Mouse (Mus musculus): ENCODE results near the gene Tef. TPM values are rescaled to one million over a fixed set of nuclear protein-coding genes. Genes with fewer than 3 reads are reported as not detected.

Gene Tef
- polyA plus RNA-seq, 1 experiment = 95.4 TPM

DNA sequence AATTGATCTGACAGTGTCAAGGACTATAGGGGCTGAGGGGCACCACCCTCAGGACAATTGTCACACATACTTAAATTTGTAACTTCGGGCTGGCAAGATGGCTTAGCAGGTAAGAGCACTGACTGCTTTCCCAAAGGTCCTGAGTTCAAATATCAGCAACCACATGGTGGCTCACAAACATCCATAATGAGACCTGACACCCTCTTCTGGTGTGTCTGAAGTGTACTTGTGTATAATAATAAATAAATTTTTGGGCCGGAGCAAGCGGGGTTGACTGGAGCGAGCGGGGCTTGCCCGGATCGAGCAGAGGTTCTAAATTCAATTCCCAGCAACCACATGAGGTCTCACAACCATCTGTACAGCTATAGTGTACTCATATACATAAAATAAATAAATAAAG lies 38.1 kb downstream of the Tef start:
- DNase-seq = no peak
- no peak for TF ChIP-seq POLR2A (IDR thresholded peaks at IDR 0.05; ENCODE audit: borderline replicate concordance, extremely low read depth, low read depth, low read length)
- no peak for TF ChIP-seq CTCF (IDR thresholded peaks at IDR 0.05; ENCODE audit: insufficient read depth, low read length)
- 55% methylated on average over 7 of the region's 7 CpGs for WGBS
- H3K4me1 ChIP-seq (ENCODE audit: control insufficient read depth, insufficient read depth, low read length) = peaks cover 8% of the 10 kb centered on the region
- H3K4me3 ChIP-seq (replicated peaks; ENCODE audit: extremely low read depth, low read depth, low read length) = no peak overlapping the region

DNA sequence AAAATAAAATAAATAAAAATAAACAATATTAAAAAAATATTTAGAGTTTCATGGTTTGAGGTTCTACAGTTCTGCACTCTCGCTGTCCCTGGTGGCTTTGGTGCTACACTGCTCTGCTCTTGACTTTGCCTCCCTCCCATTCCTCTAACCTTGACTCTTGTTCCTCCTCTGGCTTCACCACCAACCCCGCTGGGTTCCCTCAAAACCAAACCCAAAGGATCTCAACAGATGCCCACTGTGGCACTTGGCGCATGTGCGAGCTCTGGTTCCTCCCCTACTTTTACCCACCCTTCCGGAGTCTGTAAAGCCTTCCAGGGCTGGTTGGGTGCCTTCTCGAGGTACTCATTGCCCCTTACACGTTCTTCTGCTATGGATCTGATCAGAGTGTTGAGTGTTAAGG lies 40.1 kb downstream of the Tef start:
- H3K4me3 ChIP-seq (replicated peaks; ENCODE audit: extremely low read depth, low read depth, low read length) = no peak overlapping the region
- H3K4me1 ChIP-seq (ENCODE audit: control insufficient read depth, insufficient read depth, low read length) = peaks cover 6% of the 10 kb centered on the region
- 82% methylated on average over 7 of the region's 7 CpGs for WGBS
- DNase-seq = no peak
- TF ChIP-seq CTCF (IDR thresholded peaks at IDR 0.05; ENCODE audit: insufficient read depth, low read length) (no peak), POLR2A (IDR thresholded peaks at IDR 0.05; ENCODE audit: borderline replicate concordance, extremely low read depth, low read depth, low read length) (no peak)

DNA sequence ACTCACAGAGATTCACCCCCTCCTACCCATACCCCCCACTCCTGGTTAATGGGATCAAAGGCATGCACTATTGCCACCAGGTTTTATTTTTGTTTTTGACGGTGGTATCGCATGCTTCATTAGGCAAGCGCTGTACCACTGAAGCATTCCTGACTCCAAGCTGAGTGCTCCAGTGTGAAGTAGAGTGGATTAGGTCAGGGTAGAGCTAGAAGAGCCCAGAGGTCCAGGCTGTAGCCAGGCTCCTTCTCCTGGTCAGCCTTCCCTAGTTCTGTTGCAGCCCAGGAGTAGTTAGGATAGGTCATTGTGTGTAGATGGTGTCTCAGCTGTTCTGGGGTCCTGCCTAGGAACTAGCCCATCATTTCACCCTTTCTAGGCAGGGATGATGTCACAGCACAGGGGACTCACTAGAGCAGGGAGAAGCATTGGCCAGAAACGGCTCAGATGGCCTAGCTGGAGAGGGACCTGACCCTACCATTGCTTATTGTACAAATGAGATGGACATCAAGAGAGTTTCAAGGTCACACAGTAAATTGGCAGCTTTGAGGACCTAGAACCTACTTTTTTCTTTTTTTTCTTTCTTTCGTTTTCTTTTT lies 42.9 kb downstream of the Tef start:
- TF ChIP-seq CTCF (IDR thresholded peaks at IDR 0.05; ENCODE audit: insufficient read depth, low read length) (no peak), POLR2A (IDR thresholded peaks at IDR 0.05; ENCODE audit: borderline replicate concordance, extremely low read depth, low read depth, low read length) (no peak)
- 71% methylated on average over 5 of the region's 5 CpGs for WGBS
- Histone ChIP-seq H3K4me3 (replicated peaks; ENCODE audit: extremely low read depth, low read depth, low read length) (no peak overlapping the region), H3K4me1 (ENCODE audit: control insufficient read depth, insufficient read depth, low read length) (no peaks in the 10 kb centered on the region; the same call in none of the 2 replicates)
- no peak for DNase-seq

DNA sequence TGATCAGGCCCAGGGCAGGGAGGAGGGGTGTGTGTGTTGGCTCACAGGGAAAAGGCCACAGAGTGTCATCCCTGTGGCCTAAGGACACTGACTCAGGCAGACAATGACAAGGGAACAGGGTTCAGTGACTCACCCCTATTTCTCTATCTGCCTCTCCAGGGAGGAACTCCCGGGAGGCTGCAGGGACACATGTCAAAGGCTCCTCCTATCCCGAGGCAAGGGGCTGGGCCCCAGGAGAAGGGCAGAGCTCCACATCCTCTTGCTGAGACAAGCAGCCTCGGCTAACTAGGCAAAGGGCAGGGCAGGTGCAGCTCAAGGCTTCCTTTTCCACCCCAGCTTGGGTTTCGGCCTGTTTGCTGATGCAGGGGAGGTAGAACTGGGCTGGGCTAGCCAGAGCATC lies 43.5 kb downstream of the Tef start:
- Histone ChIP-seq H3K4me1 (ENCODE audit: control insufficient read depth, insufficient read depth, low read length) (no peaks in the 10 kb centered on the region; the same call in 1 of the 2 replicates), H3K4me3 (replicated peaks; ENCODE audit: extremely low read depth, low read depth, low read length) (no peak overlapping the region)
- WGBS = 28% methylated on average over 4 of the region's 4 CpGs
- no peak for DNase-seq
- TF ChIP-seq CTCF (IDR thresholded peaks at IDR 0.05; ENCODE audit: insufficient read depth, low read length) (no peak), POLR2A (IDR thresholded peaks at IDR 0.05; ENCODE audit: borderline replicate concordance, extremely low read depth, low read depth, low read length) (no peak)

DNA sequence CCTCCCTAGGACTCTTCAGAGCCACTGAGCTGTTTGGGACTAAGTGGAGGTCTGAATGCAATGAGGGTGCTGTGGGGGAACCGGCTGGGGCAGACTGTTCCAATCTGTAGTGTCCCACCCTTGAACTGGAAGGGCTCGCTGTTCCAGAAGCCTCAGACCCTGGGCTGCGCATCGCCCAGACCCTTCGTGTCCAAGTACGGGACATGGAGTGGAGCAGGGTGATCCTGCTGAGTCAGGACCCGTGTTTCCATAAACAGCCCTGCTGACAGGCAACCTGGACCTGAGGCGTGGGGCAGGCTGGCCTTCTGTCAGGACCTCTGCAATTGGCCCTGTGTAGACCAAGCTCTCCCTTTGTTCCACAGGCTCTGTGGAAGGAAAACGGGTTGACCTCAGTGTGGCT lies 44.5 kb downstream of the Tef start:
- H3K4me3 ChIP-seq (replicated peaks; ENCODE audit: extremely low read depth, low read depth, low read length) = no peak overlapping the region
- H3K4me1 ChIP-seq (ENCODE audit: control insufficient read depth, insufficient read depth, low read length) = no peaks in the 10 kb centered on the region; the same call in 1 of the 2 replicates
- 78% methylated on average over 9 of the region's 9 CpGs for WGBS
- no peak for TF ChIP-seq POLR2A (IDR thresholded peaks at IDR 0.05; ENCODE audit: borderline replicate concordance, extremely low read depth, low read depth, low read length)
- TF ChIP-seq CTCF (IDR thresholded peaks at IDR 0.05; ENCODE audit: insufficient read depth, low read length) = no peak
- no peak for DNase-seq

DNA sequence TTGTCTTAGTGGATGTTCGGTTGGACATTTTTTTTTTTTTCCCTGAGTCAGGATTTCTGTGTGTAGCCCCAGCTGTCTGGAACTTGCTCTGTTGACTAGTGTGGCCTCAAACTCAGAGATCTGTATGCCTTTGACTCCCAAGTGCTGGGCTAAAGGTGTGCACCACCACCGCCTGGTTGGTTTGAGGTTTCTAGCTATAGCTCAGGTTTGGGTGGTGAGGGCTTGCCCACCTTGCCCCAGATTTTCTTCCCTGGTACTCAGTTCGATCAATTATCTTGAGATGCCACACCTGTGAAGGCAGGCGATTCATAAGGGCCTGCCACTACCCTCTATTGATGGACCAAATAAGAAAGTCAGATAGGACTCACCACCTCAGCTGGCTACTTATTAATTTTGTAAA lies 44.9 kb downstream of the Tef start:
- Histone ChIP-seq H3K4me3 (replicated peaks; ENCODE audit: extremely low read depth, low read depth, low read length) (no peak overlapping the region), H3K4me1 (ENCODE audit: control insufficient read depth, insufficient read depth, low read length) (no peaks in the 10 kb centered on the region; the same call in 1 of the 2 replicates)
- WGBS = 87% methylated on average over 4 of the region's 4 CpGs
- DNase-seq = no peak
- TF ChIP-seq CTCF (IDR thresholded peaks at IDR 0.05; ENCODE audit: insufficient read depth, low read length) (no peak), POLR2A (IDR thresholded peaks at IDR 0.05; ENCODE audit: borderline replicate concordance, extremely low read depth, low read depth, low read length) (no peak)

DNA sequence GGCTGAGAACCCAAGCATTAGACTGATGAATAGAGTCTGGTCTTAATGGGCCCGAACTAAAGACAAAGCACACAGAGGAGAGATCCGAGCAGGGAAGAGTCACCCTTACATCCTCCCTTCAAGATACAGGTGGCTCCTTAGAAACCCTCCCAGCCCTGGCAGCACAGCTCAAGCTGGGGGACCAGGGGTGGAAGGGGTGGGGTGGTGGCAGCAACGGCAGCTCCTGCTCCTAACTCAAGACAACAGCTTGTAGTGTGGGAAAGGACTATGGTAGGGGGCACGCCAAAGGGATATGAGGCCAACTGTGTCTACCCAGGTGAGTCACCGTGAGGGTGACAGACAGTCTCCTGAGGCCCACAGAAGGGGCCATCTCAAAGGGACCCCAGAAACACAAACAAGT lies 45.6 kb downstream of the Tef start:
- no peak for DNase-seq
- Histone ChIP-seq H3K4me1 (ENCODE audit: control insufficient read depth, insufficient read depth, low read length) (no peaks in the 10 kb centered on the region; the same call in 1 of the 2 replicates), H3K4me3 (replicated peaks; ENCODE audit: extremely low read depth, low read depth, low read length) (no peak overlapping the region)
- 81% methylated on average over 5 of the region's 5 CpGs for WGBS
- TF ChIP-seq POLR2A (IDR thresholded peaks at IDR 0.05; ENCODE audit: borderline replicate concordance, extremely low read depth, low read depth, low read length) (no peak), CTCF (IDR thresholded peaks at IDR 0.05; ENCODE audit: insufficient read depth, low read length) (no peak)

DNA sequence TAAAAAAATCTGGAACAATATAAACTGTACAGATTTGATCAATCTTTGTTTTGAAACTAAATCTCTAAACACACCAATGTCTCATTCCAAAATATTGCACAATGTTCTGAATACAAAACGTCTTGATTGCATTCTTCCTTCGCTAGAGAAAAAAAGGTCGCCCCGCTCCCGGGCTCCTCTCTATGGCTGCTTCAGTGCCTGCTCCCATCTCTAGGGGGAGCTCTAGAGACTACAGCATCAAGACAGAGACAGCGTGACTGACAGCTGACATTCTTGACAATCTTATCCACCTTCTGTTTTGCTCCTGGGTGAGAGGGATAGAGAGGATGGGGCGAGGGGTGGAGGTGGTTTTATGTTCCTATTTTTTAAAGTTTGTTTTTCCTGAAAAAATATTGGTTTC lies 46.1 kb downstream of the Tef start:
- no peaks in the 10 kb centered on the region; the same call in 1 of the 2 replicates for H3K4me1 ChIP-seq (ENCODE audit: control insufficient read depth, insufficient read depth, low read length)
- H3K4me3 ChIP-seq (replicated peaks; ENCODE audit: extremely low read depth, low read depth, low read length) = no peak overlapping the region
- WGBS = 17% methylated on average over 7 of the region's 7 CpGs
- no peak for TF ChIP-seq POLR2A (IDR thresholded peaks at IDR 0.05; ENCODE audit: borderline replicate concordance, extremely low read depth, low read depth, low read length)
- peak; percentile 64 for TF ChIP-seq CTCF (IDR thresholded peaks at IDR 0.05; ENCODE audit: insufficient read depth, low read length)
- no peak for DNase-seq

DNA sequence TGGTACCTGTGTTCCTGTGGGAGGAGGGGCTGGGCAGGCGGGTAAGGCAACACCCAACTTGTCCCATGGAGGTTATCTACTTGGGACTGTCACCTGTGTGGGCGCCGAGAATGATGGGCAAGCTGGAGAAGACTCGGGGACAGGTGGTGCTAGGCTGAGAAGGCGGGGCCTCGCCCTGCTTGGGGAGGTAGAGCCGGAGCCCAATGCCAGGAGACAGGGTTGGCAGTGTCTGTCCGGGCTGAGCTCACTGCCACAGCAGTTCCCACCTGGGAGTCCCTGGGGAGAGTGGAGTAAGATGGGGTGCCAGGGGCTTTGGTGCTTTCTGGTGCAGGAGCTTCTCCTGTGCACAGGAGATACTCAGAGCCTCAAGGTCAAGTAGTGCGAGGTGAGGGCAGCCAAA lies 46.9 kb downstream of the Tef start:
- DNase-seq = no peak
- no peak for TF ChIP-seq POLR2A (IDR thresholded peaks at IDR 0.05; ENCODE audit: borderline replicate concordance, extremely low read depth, low read depth, low read length)
- no peak for TF ChIP-seq CTCF (IDR thresholded peaks at IDR 0.05; ENCODE audit: insufficient read depth, low read length)
- 74% methylated on average over 9 of the region's 9 CpGs for WGBS
- no peak overlapping the region for H3K4me3 ChIP-seq (replicated peaks; ENCODE audit: extremely low read depth, low read depth, low read length)
- no peaks in the 10 kb centered on the region; the same call in 1 of the 2 replicates for H3K4me1 ChIP-seq (ENCODE audit: control insufficient read depth, insufficient read depth, low read length)

DNA sequence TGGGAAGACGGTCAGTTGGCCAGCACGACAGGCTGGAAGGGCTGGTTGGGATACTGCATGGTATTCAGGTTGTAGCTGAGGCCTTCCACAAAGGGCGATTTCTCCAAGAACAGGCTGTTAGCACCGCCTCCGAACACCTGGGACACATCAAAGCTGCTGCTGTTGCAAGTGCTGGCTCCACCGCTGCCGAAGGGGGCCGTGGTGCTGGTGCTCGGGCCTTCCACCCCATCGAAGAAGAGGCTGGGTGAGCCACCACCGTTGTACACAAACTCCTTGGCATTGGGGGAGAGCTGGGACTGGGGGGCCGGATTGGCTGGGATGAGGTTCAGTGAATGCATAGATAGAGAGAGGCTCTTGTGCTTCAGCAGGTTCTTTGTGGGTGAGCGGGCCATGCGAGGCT lies 48.5 kb downstream of the Tef start:
- no peak for DNase-seq
- WGBS = 75% methylated on average over 14 of the region's 14 CpGs
- Histone ChIP-seq H3K4me3 (replicated peaks; ENCODE audit: extremely low read depth, low read depth, low read length) (no peak overlapping the region), H3K4me1 (ENCODE audit: control insufficient read depth, insufficient read depth, low read length) (peaks cover 3% of the 10 kb centered on the region; the same call in 1 of the 2 replicates)
- TF ChIP-seq POLR2A (IDR thresholded peaks at IDR 0.05; ENCODE audit: borderline replicate concordance, extremely low read depth, low read depth, low read length) (no peak), CTCF (IDR thresholded peaks at IDR 0.05; ENCODE audit: insufficient read depth, low read length) (no peak)

Measured in lung, adult 2 months (tissue).